In the genomic region with DNA sequence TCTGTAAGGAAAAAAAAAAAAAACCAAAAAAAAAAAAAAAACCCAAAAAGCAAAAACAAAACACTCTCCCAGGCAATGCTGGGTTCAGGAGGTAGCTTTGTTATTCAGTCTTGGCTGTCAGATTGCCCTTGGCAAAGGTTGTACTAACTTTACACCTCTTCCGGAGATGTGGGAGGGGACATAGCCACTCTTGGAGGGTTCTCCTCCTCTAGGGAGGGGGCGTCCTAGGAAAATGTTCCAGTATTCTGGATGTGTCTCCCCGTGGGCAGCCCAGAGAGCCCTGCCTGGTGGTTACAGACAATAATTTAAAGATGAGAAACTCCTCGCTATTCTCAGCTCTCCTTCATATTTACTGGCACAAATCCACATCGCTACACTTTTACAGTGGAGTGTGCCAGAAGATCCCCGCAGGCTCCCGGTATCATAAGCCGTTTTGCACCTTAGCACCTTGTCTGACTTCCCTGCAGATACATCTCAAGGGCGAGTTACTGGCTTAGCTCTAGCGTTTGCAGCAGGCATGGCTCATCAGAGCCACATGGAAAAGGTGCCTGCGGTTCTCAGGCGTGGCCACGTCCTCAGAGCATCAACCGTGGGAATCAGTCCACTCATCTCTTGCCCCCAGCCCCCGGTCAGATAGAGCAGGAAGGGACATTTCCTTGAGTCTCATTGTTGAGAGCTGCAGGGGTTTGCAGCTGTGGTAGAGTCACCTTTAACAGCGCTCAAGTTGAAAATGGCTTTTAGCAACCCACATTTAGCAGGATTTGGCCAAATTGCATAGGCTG, we compare ENCODE assay signal across 9 mouse cellular contexts. TPM values are rescaled to one million over a fixed set of nuclear protein-coding genes. Genes with fewer than 3 reads are reported as not detected.
DNase-seq lines count a peak whose midpoint lies in the region; ATAC-seq and TF ChIP-seq lines count a peak whose summit lies in the region.
"Had no signal": no experiment of that assay in that cellular context is flagged by ENCODE, and none has a peak within 500 bp of the region (broad histone marks: within the 10 kb centered on the region; RNA-seq: fewer than 3 reads in every experiment).

No protein-coding gene starts in this region.

- no peak for TF ChIP-seq POLR2A in heart, adult 2 months (IDR thresholded peaks at IDR 0.05; ENCODE audit: insufficient read depth, low read depth, low read length)

- no peak for ATAC-seq in heart, embryonic 12.5 days (ENCODE audit: insufficient number of reproducible peaks, low FRiP score)

- no peak overlapping the region for H3K9ac ChIP-seq in heart, adult 2 months (ENCODE audit: low read depth, low read length)
- H3K9ac ChIP-seq in heart, embryonic 12.5 days, result no peak overlapping the region
- H3K9ac ChIP-seq: limb, embryonic 15.5 days had no signal

- no peak for TF ChIP-seq CTCF in heart, adult 2 months (IDR thresholded peaks at IDR 0.05)

- intact Hi-C loops in heart, adult 2 months (cut with DNase I), result loop anchor here (2.0 to 10.0 kb wide), 4 partner anchors 23 to 259 kb away; no protein-coding TSS in a partner anchor
- intact Hi-C loops in heart, postnatal 10 days (cut with DNase I), result loop anchor here (1.0 kb wide), 1 partner anchor 23 kb away; no protein-coding TSS in a partner anchor
- intact Hi-C loops in left cerebral cortex, postnatal 14 days (cut with DNase I), result loop anchor here (10.0 kb wide), 1 partner anchor 99 kb away; no protein-coding TSS in a partner anchor

- H3K27ac ChIP-seq in heart, adult 2 months, result peak overlapping the region; percentile 88
- H3K27ac ChIP-seq in heart, embryonic 12.5 days (ENCODE audit: poor library complexity, severe bottlenecking), result no peak overlapping the region
- H3K27ac ChIP-seq: limb, embryonic 15.5 days had no signal

- H3K4me2 ChIP-seq in heart, embryonic 12.5 days, result no peak overlapping the region
- H3K4me2 ChIP-seq: limb, embryonic 15.5 days had no signal

- TF ChIP-seq EP300 in heart, adult 2 months (IDR thresholded peaks at IDR 0.05; ENCODE audit: insufficient read depth, low read depth, low read length), result no peak

- H3K36me3 ChIP-seq in heart, adult 2 months (ENCODE audit: control insufficient read depth, insufficient read depth, low read length), result no peaks in the 10 kb centered on the region
- H3K36me3 ChIP-seq in heart, embryonic 12.5 days, result no peaks in the 10 kb centered on the region
- H3K36me3 ChIP-seq: limb, embryonic 15.5 days had no signal

- DNase-seq in heart, adult 2 months, result peak; percentile 42 to 49
- DNase-seq in R1 (ENCODE audit: low read depth, low spot score), result peak; percentile 63
- peak; percentile 34 to 48 for DNase-seq in heart, postnatal 10 days
- DNase-seq in left cerebral cortex, postnatal 14 days (ENCODE audit: low spot score in 2 of 2), result peak; percentile 32 to 66
- no peak for DNase-seq in thymus, postnatal 10 days (ENCODE audit: low spot score in 2 of 2)
- no peak for DNase-seq in gastrocnemius, postnatal 25 days
- no peak for DNase-seq in spleen, adult 18-20 months

- no peaks in the 10 kb centered on the region for H3K9me3 ChIP-seq in heart, embryonic 12.5 days (replicated peaks)
- H3K9me3 ChIP-seq: limb, embryonic 15.5 days had no signal

- 6% methylated on average over 16 of the region's 16 CpGs for WGBS in heart, adult 2 months
- WGBS in heart, embryonic 12.5 days, result 11% methylated on average over 16 of the region's 16 CpGs

- no peaks in the 10 kb centered on the region for H3K79me2 ChIP-seq in heart, adult 2 months (replicated peaks; ENCODE audit: control insufficient read depth, insufficient read depth, low read length)

- H3K4me1 ChIP-seq in heart, adult 2 months (ENCODE audit: control insufficient read depth, insufficient read depth, low read length), result peaks cover 12% of the 10 kb centered on the region
- peaks cover 6% of the 10 kb centered on the region; the same call in 1 of the 2 replicates for H3K4me1 ChIP-seq in heart, embryonic 12.5 days (replicated peaks)

- H3K27me3 ChIP-seq in heart, adult 2 months (ENCODE audit: control insufficient read depth, insufficient read depth, low read length), result no peaks in the 10 kb centered on the region
- peaks cover 51% of the 10 kb centered on the region for H3K27me3 ChIP-seq in heart, embryonic 12.5 days (replicated peaks)

- no peak overlapping the region; the same call in 1 of the 2 replicates for H3K4me3 ChIP-seq in heart, adult 2 months
- no peak overlapping the region for H3K4me3 ChIP-seq in heart, embryonic 12.5 days
- H3K4me3 ChIP-seq: limb, embryonic 15.5 days had no signal

RNA-seq across cellular contexts. Expression of a gene that starts 24.5 kb away (rescaled TPM):
- 10 to 100 TPM in 1 of 2 experiments, 1 to 10 TPM in 1; 7.3 to 10.2 TPM for total RNA-seq in heart, adult 2 months (2021)
- 6.8 and 9.1 TPM in 2 replicates for polyA plus RNA-seq in heart, adult 2 months (2012; rRNA removed)
- 3.1 and 4.2 TPM in 2 replicates for polyA plus RNA-seq in heart, embryonic 12.5 days (2016; fragmentation: Nextera tagmentation; extraction: Ambion mirVana)
- 10 to 100 TPM; 12.2 to 13.0 TPM for total RNA-seq in heart, postnatal 10 days (2021)
- total RNA-seq in left cerebral cortex, postnatal 14 days (2021), result 10 to 100 TPM; 55.1 to 61.9 TPM
- total RNA-seq in gastrocnemius, postnatal 25 days (2021), result 1 to 10 TPM; 2.6 to 3.1 TPM

Comparison
In these comparisons a context has a peak if more than half of its experiments do, and no peak if none do; other contexts are left out.
1. DNase-seq: peak in heart, adult 2 months (2 of 2), R1 (single experiment), heart, postnatal 10 days (2 of 2) and left cerebral cortex, postnatal 14 days (2 of 2); none in thymus, postnatal 10 days (0 of 2), gastrocnemius, postnatal 25 days (single experiment) and spleen, adult 18-20 months (0 of 2).
2. RNA of a gene that starts 24.5 kb away (total RNA-seq): 55.1 to 61.9 TPM in left cerebral cortex, postnatal 14 days; 12.2 to 13.0 TPM in heart, postnatal 10 days, 7.3 to 10.2 TPM in heart, adult 2 months and 2.6 to 3.1 TPM in gastrocnemius, postnatal 25 days; every median in the first group is over 4 times any median in the second.